Mouse (Mus musculus): ENCODE data around the gene Atp5s. TPM values are rescaled to one million over a fixed set of nuclear protein-coding genes. Genes with fewer than 3 reads are reported as not detected.

Gene Atp5s
- 20.5 and 20.6 TPM in 2 replicates for polyA plus RNA-seq (2015; fragmentation: Nextera tagmentation; extraction: Ambion mirVana)

DNA sequence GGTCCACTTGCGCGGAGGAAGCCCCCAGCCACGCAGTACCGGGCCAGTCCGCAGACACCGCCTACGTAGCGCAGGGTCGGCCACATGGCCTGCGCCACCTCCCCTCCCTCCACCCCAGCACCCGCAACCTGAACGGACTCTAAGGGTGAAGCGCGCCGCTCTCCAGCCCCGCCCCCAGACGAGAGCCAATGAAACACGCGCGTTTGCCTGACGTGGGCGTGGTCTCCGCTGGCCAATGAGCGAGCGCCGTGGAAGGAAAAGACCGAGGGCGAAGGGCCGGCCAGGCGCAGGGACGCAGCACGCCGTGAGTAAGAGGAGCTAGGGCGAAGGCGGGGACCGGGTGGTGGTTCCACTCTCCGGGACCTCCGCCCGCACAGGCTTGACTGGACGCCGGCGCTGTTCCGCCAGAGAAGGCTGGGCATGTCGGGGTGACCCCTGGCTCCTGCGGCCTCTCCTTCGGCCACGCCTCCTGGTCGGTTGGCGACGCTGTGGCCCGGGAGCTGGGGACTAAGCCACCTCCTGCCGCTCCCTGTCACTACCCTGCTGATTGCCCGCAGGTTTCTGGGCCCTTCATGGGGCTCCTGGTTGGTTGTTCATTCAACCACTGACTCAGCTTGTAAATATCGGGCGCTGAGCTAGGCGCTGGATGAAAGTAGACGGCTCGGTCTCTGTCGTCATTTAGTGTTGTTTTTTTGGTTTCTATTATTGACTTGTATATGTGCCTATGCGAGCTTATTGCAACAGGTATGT, at the start of gene Atp5s, which contains the start of gene L2hgdh:
Gene Atp5s, plus strand, starts transcription at position 240 of the 750 bp plus-strand sequence.
Gene L2hgdh, minus strand, starts transcription at position 163 of the 750 bp plus-strand sequence.
- DNase-seq (ENCODE audit: low spot score) (peak; percentile 98), ATAC-seq (ENCODE audit: low FRiP score, low TSS enrichment) (peak; percentile 97)
- Histone ChIP-seq H3K4me1 (replicated peaks; ENCODE audit: control insufficient read depth, insufficient read depth) (no peaks in the 10 kb centered on the region), H3K4me3 (ENCODE audit: low read depth, low read length) (peak within 1 kb of the TSS; percentile 72), H3K27ac (replicated peaks) (peak within 1 kb of the TSS; percentile 95), H3K9me3 (ENCODE audit: control insufficient read depth, low read length) (no peaks in the 10 kb centered on the region), H3K9ac (ENCODE audit: low read length) (peak within 1 kb of the TSS; percentile 74), H3K36me3 (ENCODE audit: control insufficient read depth, insufficient read depth, low read length) (no peaks in the 10 kb centered on the region), H3K27me3 (ENCODE audit: control insufficient read depth, insufficient read depth, low read length) (no peaks in the 10 kb centered on the region), H3K4me2 (replicated peaks; ENCODE audit: low read depth) (peak within 1 kb of the TSS; percentile 88)
- under 1% methylated on average over 60 of the region's 60 CpGs for WGBS
- TF ChIP-seq CTCF (IDR thresholded peaks at IDR 0.05; ENCODE audit: low read depth) = peak; percentile 12; the same call in 1 of the 2 replicates
- no peak for TF ChIP-seq EP300 (optimal IDR thresholded peaks at IDR 0.05)

DNA sequence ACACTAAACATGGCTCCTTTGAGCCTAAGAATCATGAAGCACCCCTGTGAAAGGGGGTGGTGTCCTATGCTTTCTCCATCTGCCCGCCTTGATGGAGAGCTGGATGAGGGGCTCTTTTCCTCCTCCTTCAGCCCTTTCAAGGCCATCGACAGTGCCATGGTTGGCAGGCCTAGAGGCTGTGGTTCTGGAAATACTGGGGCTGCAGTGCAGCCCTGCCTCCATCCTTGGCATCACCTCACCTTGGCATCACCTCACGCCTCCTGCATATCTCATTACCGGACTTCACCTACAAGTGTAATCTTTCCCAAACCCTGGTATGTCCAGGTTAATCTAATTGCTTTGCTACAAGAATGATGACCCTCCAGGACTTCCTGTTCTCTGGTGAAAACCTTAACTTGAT, 48.6 kb upstream of the Atp5s start:
- Histone ChIP-seq H3K9me3 (ENCODE audit: control insufficient read depth, low read length) (no peaks in the 10 kb centered on the region), H3K4me1 (replicated peaks; ENCODE audit: control insufficient read depth, insufficient read depth) (no peaks in the 10 kb centered on the region), H3K9ac (ENCODE audit: low read length) (no peak overlapping the region), H3K27me3 (ENCODE audit: control insufficient read depth, insufficient read depth, low read length) (no peaks in the 10 kb centered on the region), H3K36me3 (ENCODE audit: control insufficient read depth, insufficient read depth, low read length) (no peaks in the 10 kb centered on the region), H3K27ac (replicated peaks) (no peak overlapping the region), H3K4me2 (replicated peaks; ENCODE audit: low read depth) (no peak overlapping the region), H3K4me3 (ENCODE audit: low read depth, low read length) (no peak overlapping the region)
- TF ChIP-seq EP300 (optimal IDR thresholded peaks at IDR 0.05) = no peak
- TF ChIP-seq CTCF (IDR thresholded peaks at IDR 0.05; ENCODE audit: low read depth) = no peak
- 87% methylated on average over 4 of the region's 4 CpGs for WGBS
- DNase-seq (ENCODE audit: low spot score) (no peak), ATAC-seq (ENCODE audit: low FRiP score, low TSS enrichment) (no peak)

DNA sequence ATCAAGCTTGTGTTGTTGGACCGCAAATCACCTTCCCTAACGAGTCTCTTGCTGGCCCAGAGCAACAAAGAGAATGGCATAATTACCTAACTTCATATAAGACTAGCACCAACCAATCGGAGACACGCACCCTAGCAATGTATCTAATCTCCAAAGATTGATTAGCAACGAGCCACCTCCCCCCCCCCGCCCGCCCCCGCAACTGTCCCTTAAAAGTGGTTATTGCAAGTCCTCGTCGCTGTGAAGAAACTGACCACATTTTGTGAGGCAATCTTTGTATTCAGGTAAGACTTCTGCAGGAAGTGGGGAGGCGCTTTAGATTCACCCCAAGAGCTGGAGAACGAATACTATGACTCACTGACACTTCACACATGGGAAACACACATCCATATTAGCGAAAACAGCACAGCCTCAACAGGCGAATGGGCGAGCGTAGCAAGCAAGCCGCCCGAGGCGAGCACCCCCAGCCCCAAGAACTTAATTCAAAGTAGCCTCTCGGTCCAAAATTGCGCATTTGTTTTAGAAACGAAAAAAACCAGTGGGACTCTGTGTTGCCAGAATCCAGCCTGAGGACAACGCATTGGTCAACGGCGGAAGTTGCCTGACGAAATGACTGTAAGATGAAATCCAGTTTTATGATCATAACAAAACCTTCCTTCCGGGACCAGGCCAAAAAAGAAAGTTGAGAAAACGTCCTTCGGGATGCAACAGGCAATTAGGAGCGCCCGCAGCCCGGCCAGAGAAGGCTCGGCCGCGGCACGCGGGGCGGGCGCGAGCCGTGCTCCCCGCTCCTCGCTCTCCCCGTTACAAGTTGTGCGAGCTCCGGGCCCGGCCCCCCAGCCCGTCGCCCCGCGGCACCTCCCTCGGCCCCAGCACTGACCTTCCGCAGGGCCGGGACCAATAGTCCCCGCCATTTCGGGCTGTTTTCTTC, 43.9 kb upstream of the Atp5s start:
- Histone ChIP-seq H3K27ac (replicated peaks) (peak overlapping the region; percentile 99), H3K4me3 (ENCODE audit: low read depth, low read length) (peak overlapping the region; percentile 95), H3K4me2 (replicated peaks; ENCODE audit: low read depth) (peak overlapping the region; percentile 72), H3K9ac (ENCODE audit: low read length) (peak overlapping the region; percentile 99), H3K27me3 (ENCODE audit: control insufficient read depth, insufficient read depth, low read length) (no peaks in the 10 kb centered on the region), H3K9me3 (ENCODE audit: control insufficient read depth, low read length) (no peaks in the 10 kb centered on the region), H3K36me3 (ENCODE audit: control insufficient read depth, insufficient read depth, low read length) (no peaks in the 10 kb centered on the region), H3K4me1 (replicated peaks; ENCODE audit: control insufficient read depth, insufficient read depth) (no peaks in the 10 kb centered on the region)
- DNase-seq (ENCODE audit: low spot score) = peak; percentile 59
- peak; percentile 68 for ATAC-seq (ENCODE audit: low FRiP score, low TSS enrichment)
- 1% methylated on average over 56 of the region's 56 CpGs for whole genome bisulfite sequencing
- no peak for TF ChIP-seq CTCF (IDR thresholded peaks at IDR 0.05; ENCODE audit: low read depth)
- no peak for TF ChIP-seq EP300 (optimal IDR thresholded peaks at IDR 0.05)

DNA sequence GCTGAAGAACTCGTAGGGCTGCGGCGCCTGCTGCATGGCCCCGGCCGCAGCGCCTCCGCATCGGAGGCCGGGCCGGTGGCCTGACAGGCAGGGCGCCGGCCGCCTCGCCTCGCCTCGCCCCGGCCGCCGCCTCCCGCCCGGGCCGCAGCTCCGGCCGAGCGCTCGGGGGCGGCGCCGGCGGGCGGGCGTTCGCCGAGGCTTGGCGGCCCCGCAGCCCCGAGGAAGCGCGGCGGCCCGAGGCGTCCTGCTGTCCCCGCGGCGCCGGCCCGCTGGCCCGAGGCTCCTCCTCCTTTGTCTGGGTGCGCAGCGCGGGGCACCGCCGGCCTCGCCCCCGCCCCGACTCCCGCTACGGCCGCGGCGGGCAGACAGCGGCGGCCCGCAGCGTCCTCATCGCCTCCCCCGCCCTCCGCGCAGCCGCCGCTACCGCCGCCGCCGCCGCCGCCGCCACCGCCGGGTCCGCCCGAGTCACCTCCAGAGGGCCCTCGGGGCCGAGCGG, 43.1 kb upstream of the Atp5s start, which contains the start of gene Sos2:
Gene Sos2, minus strand, starts transcription at position 287 of the 496 bp plus-strand sequence.
- TF ChIP-seq EP300 (optimal IDR thresholded peaks at IDR 0.05) = no peak
- TF ChIP-seq CTCF (IDR thresholded peaks at IDR 0.05; ENCODE audit: low read depth) = no peak
- Histone ChIP-seq H3K9ac (ENCODE audit: low read length) (peak within 1 kb of the TSS; percentile 99), H3K27ac (replicated peaks) (peak within 1 kb of the TSS; percentile 99), H3K4me3 (ENCODE audit: low read depth, low read length) (peak within 1 kb of the TSS; percentile 95), H3K4me1 (replicated peaks; ENCODE audit: control insufficient read depth, insufficient read depth) (no peaks in the 10 kb centered on the region), H3K27me3 (ENCODE audit: control insufficient read depth, insufficient read depth, low read length) (no peaks in the 10 kb centered on the region), H3K9me3 (ENCODE audit: control insufficient read depth, low read length) (no peaks in the 10 kb centered on the region), H3K36me3 (ENCODE audit: control insufficient read depth, insufficient read depth, low read length) (no peaks in the 10 kb centered on the region), H3K4me2 (replicated peaks; ENCODE audit: low read depth) (peak within 1 kb of the TSS; percentile 72)
- WGBS = 0% methylated on average over 33 of the region's 85 CpGs
- ATAC-seq (ENCODE audit: low FRiP score, low TSS enrichment) = peak; percentile 79
- DNase-seq (ENCODE audit: low spot score) = no peak

DNA sequence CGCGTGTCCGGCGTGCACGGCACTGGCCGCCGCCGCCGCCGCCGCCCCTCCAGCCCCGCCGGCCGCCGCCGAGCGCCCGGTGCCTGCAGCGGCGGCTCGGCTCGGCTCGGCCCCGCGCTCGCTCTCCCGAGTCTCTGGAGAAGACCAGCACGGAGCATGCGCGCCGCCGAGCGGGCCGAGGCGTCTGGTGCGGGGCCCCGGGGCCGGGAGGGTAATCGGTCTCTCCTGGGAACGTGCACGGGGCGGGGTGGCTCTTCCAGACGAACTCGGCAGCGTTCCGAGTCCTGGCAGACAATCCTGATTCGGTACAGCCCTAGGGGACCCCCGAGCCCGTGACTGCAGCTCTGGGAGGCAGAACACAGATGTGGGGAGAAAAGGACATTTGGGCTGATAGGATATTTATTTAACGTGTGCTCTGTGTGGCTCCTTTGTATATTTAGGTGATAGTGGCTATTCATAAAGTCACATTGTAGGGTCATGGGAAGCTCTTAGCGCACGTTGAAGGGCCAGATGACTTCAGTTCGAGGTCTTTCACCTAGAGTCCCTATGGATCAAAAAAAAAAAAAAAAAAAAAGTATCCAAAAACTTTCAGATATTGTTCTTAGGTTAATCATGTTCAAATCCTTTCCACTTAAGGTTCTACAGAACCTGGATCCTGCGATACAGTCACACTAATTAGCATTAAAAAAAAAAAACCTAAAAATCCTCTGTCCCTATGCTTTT, 42.5 kb upstream of the Atp5s start:
- DNase-seq (ENCODE audit: low spot score) (peak; percentile 90), ATAC-seq (ENCODE audit: low FRiP score, low TSS enrichment) (peak; percentile 90)
- H3K36me3 ChIP-seq (ENCODE audit: control insufficient read depth, insufficient read depth, low read length) = no peaks in the 10 kb centered on the region
- H3K27me3 ChIP-seq (ENCODE audit: control insufficient read depth, insufficient read depth, low read length) = no peaks in the 10 kb centered on the region
- WGBS = under 1% methylated on average over 43 of the region's 54 CpGs
- peak overlapping the region; percentile 99 for H3K27ac ChIP-seq (replicated peaks)
- TF ChIP-seq CTCF (IDR thresholded peaks at IDR 0.05; ENCODE audit: low read depth) (peak; percentile 39; the same call in 1 of the 2 replicates), EP300 (optimal IDR thresholded peaks at IDR 0.05) (no peak)
- H3K9me3 ChIP-seq (ENCODE audit: control insufficient read depth, low read length) = no peaks in the 10 kb centered on the region
- no peaks in the 10 kb centered on the region for H3K4me1 ChIP-seq (replicated peaks; ENCODE audit: control insufficient read depth, insufficient read depth)
- peak overlapping the region; percentile 95 for H3K4me3 ChIP-seq (ENCODE audit: low read depth, low read length)
- peak overlapping the region; percentile 99 for H3K9ac ChIP-seq (ENCODE audit: low read length)
- peak overlapping the region; percentile 72 for H3K4me2 ChIP-seq (replicated peaks; ENCODE audit: low read depth)
